Mouse (Mus musculus): ENCODE measurements around the gene Tbc1d16. TPM values are rescaled to one million over a fixed set of nuclear protein-coding genes. Genes with fewer than 3 reads are reported as not detected.
A peak's percentile ranks its signal among the peaks of the same experiment; 100 is the strongest.

Tbc1d16 gene
- polyA plus RNA-seq, 1 experiment from 2014 or later: 18.7 TPM

GRCm38 (mm10) chr11:119130081-119130765, 98.1 kb downstream of the Tbc1d16 start:
- Histone ChIP-seq H3K36me3 (no peaks in the 10 kb centered on the region), H3K9ac (no peak overlapping the region), H3K4me2 (peak overlapping the region; percentile 27), H3K27ac (no peak overlapping the region), H3K9me3 (no peaks in the 10 kb centered on the region), H3K27me3 (replicated peaks) (0 out of 2 replicates have a peak, but pooled peaks cover 6% of the 10 kb centered on the region), H3K4me3 (replicated peaks) (no peak overlapping the region), H3K4me1 (peaks cover 54% of the 10 kb centered on the region)
- 8% methylated on average over 24 of the region's 24 CpGs for WGBS
- no peak for ATAC-seq (ENCODE audit: insufficient read depth, low FRiP score, low read depth)

GRCm38 (mm10) chr11:119129281-119130058, 98.8 kb downstream of the Tbc1d16 start:
- H3K4me1 ChIP-seq: peaks cover 48% of the 10 kb centered on the region
- H3K27me3 ChIP-seq (replicated peaks): 0 out of 2 replicates have a peak, but pooled peaks cover 6% of the 10 kb centered on the region
- no peaks in the 10 kb centered on the region for H3K9me3 ChIP-seq
- H3K27ac ChIP-seq: no peak overlapping the region
- H3K4me2 ChIP-seq: peak overlapping the region; percentile 27; the same call in 1 of the 2 replicates
- WGBS: 51% methylated on average over 18 of the region's 18 CpGs
- no peak for ATAC-seq (ENCODE audit: insufficient read depth, low FRiP score, low read depth)
- no peak overlapping the region for H3K9ac ChIP-seq
- H3K4me3 ChIP-seq (replicated peaks): no peak overlapping the region
- H3K36me3 ChIP-seq: no peaks in the 10 kb centered on the region

- H3K4me1 ChIP-seq: peaks cover 45% of the 10 kb centered on the region
- H3K4me2 ChIP-seq: no peak overlapping the region
- no peaks in the 10 kb centered on the region for H3K9me3 ChIP-seq
- no peak overlapping the region for H3K9ac ChIP-seq
- WGBS: 52% methylated on average over 11 of the region's 11 CpGs
- H3K4me3 ChIP-seq (replicated peaks): no peak overlapping the region
- peak overlapping the region; percentile 16; the same call in 1 of the 2 replicates for H3K27ac ChIP-seq
- H3K27me3 ChIP-seq (replicated peaks): 0 out of 2 replicates have a peak, but pooled peaks cover 6% of the 10 kb centered on the region
- no peaks in the 10 kb centered on the region for H3K36me3 ChIP-seq
- no peak for ATAC-seq (ENCODE audit: insufficient read depth, low FRiP score, low read depth)
These were observed 99.5 kb downstream of the Tbc1d16 start for GRCm38 (mm10) chr11:119128668-119129280.

GRCm38 (mm10) chr11:119127686-119128473, 100.4 kb downstream of the Tbc1d16 start:
- H3K4me3 ChIP-seq (replicated peaks): no peak overlapping the region
- H3K9me3 ChIP-seq: no peaks in the 10 kb centered on the region
- H3K27me3 ChIP-seq (replicated peaks): 0 out of 2 replicates have a peak, but pooled peaks cover 6% of the 10 kb centered on the region
- H3K4me2 ChIP-seq: no peak overlapping the region
- ATAC-seq (ENCODE audit: insufficient read depth, low FRiP score, low read depth): peak; percentile 44; the same call in 1 of the 2 replicates
- peak overlapping the region; percentile 78 for H3K27ac ChIP-seq
- no peak overlapping the region for H3K9ac ChIP-seq
- WGBS: 56% methylated on average over 9 of the region's 9 CpGs
- no peaks in the 10 kb centered on the region for H3K36me3 ChIP-seq
- H3K4me1 ChIP-seq: peaks cover 44% of the 10 kb centered on the region

GRCm38 (mm10) chr11:119127147-119127546, 101.2 kb downstream of the Tbc1d16 start:
- no peak overlapping the region for H3K9ac ChIP-seq
- H3K4me2 ChIP-seq: no peak overlapping the region
- no peak overlapping the region for H3K4me3 ChIP-seq (replicated peaks)
- H3K4me1 ChIP-seq: peaks cover 44% of the 10 kb centered on the region
- H3K27ac ChIP-seq: peak overlapping the region; percentile 78
- 44% methylated on average over 12 of the region's 12 CpGs for WGBS
- ATAC-seq (ENCODE audit: insufficient read depth, low FRiP score, low read depth): no peak
- H3K9me3 ChIP-seq: no peaks in the 10 kb centered on the region
- 0 out of 2 replicates have a peak, but pooled peaks cover 6% of the 10 kb centered on the region for H3K27me3 ChIP-seq (replicated peaks)
- no peaks in the 10 kb centered on the region for H3K36me3 ChIP-seq

GRCm38 (mm10) chr11:119125929-119126861, 102.1 kb downstream of the Tbc1d16 start:
- ATAC-seq (ENCODE audit: insufficient read depth, low FRiP score, low read depth): peak; percentile 86
- H3K27me3 ChIP-seq (replicated peaks): 0 out of 2 replicates have a peak, but pooled peaks cover 6% of the 10 kb centered on the region
- H3K4me1 ChIP-seq: peaks cover 40% of the 10 kb centered on the region
- peak overlapping the region; percentile 39 for H3K4me2 ChIP-seq
- no peak overlapping the region for H3K4me3 ChIP-seq (replicated peaks)
- H3K9me3 ChIP-seq: no peaks in the 10 kb centered on the region
- 26% methylated on average over 23 of the region's 23 CpGs for WGBS
- H3K27ac ChIP-seq: peak overlapping the region; percentile 78
- H3K9ac ChIP-seq: no peak overlapping the region
- H3K36me3 ChIP-seq: no peaks in the 10 kb centered on the region

- no peaks in the 10 kb centered on the region for H3K9me3 ChIP-seq
- no peak overlapping the region for H3K27ac ChIP-seq
- H3K4me2 ChIP-seq: no peak overlapping the region
- peaks cover 33% of the 10 kb centered on the region for H3K4me1 ChIP-seq
- no peaks in the 10 kb centered on the region for H3K27me3 ChIP-seq (replicated peaks)
- H3K9ac ChIP-seq: no peak overlapping the region
- 85% methylated on average over 6 of the region's 6 CpGs for WGBS
- H3K36me3 ChIP-seq: no peaks in the 10 kb centered on the region
- H3K4me3 ChIP-seq (replicated peaks): no peak overlapping the region
- ATAC-seq (ENCODE audit: insufficient read depth, low FRiP score, low read depth): no peak
These were observed 103.8 kb downstream of the Tbc1d16 start for GRCm38 (mm10) chr11:119124536-119124935.

GRCm38 (mm10) chr11:119123522-119124319, 104.6 kb downstream of the Tbc1d16 start:
- Histone ChIP-seq H3K4me2 (no peak overlapping the region), H3K27me3 (replicated peaks) (no peaks in the 10 kb centered on the region), H3K36me3 (no peaks in the 10 kb centered on the region), H3K9me3 (no peaks in the 10 kb centered on the region), H3K4me3 (replicated peaks) (no peak overlapping the region), H3K27ac (no peak overlapping the region), H3K4me1 (peaks cover 26% of the 10 kb centered on the region), H3K9ac (no peak overlapping the region)
- WGBS: 68% methylated on average over 5 of the region's 5 CpGs
- ATAC-seq (ENCODE audit: insufficient read depth, low FRiP score, low read depth): 0 out of 2 replicates have a peak, but pooled peaks have one; percentile 21

- Histone ChIP-seq H3K27ac (no peak overlapping the region), H3K27me3 (replicated peaks) (no peaks in the 10 kb centered on the region), H3K9ac (no peak overlapping the region), H3K4me1 (peaks cover 12% of the 10 kb centered on the region), H3K4me3 (replicated peaks) (no peak overlapping the region), H3K9me3 (no peaks in the 10 kb centered on the region), H3K36me3 (no peaks in the 10 kb centered on the region), H3K4me2 (no peak overlapping the region)
- no peak for ATAC-seq (ENCODE audit: insufficient read depth, low FRiP score, low read depth)
- 85% methylated on average over 5 of the region's 5 CpGs for WGBS
These were observed 105.9 kb downstream of the Tbc1d16 start for GRCm38 (mm10) chr11:119122396-119122795.

GRCm38 (mm10) chr11:119118905-119119304, 109.4 kb downstream of the Tbc1d16 start:
- H3K4me2 ChIP-seq: no peak overlapping the region
- H3K4me3 ChIP-seq (replicated peaks): no peak overlapping the region
- H3K9ac ChIP-seq: no peak overlapping the region
- no peak for ATAC-seq (ENCODE audit: insufficient read depth, low FRiP score, low read depth)
- H3K4me1 ChIP-seq: peaks cover 3% of the 10 kb centered on the region; the same call in 1 of the 2 replicates
- WGBS: 37% methylated on average over 7 of the region's 7 CpGs
- no peak overlapping the region for H3K27ac ChIP-seq
- H3K9me3 ChIP-seq: no peaks in the 10 kb centered on the region
- H3K27me3 ChIP-seq (replicated peaks): no peaks in the 10 kb centered on the region
- no peaks in the 10 kb centered on the region for H3K36me3 ChIP-seq
